Mouse (Mus musculus) T-helper 17 cell (primary cell): ENCODE measurements around the gene Tll2.

Experiments
- in situ Hi-C, 2 experiments: fragments of 300-600 bp; cut with MboI, MseI; formaldehyde crosslinking; loops; 1 replicate in 1 of 2; 2 replicates in 1 of 2; pipeline ENCODE4 v1.15.1; 2025; ENCODE audit warnings: high pct_unique_total_duplicates in 2 of 2

Tll2 gene

GRCm38 (mm10) chr19:41206811-41207344 lies at the start of gene Tll2:
Gene Tll2 (minus strand): TSS chr19:41206835.
- in situ Hi-C loops: no loop called here

DNA sequence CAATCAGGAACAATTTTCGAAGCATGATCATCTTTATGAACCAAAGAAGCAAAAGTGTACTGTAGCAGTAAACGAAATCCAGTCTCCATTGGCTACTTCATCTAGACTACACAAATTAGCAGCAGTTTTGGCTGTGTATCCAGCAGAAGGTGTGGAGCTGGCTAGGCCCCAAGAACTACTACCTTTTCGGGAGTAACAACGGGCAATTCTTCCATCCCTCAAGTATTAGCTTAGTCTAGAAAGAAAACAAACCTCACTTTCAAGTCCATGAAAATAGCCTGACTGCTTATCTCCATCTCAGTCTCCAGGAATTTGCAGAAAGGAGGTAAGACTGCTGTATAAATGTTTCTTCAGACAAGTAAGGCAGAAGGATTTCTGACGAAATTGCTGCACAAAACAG lies 47.9 kb upstream of the Tll2 start:
- in situ Hi-C loops: no loop called here

DNA sequence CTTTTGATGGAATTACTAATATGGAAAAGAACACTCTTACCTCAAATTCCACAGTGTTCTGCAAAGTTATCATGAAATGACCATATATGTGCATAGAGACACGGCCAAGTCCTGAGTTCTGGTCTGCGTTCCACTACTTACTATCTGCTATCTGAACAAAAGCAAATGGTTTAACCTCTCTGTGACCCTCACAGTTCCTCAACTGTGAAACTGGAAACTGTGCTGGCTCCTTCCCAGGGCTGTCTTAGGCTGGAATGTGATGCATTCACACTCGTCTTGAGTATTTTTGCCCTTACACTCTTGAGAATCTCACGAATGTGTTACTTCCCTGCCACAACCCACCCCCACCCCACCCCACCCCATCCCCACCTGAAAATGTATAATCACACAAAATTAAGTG lies 42.3 kb upstream of the Tll2 start:
- in situ Hi-C loops: loop anchor here in 1 of 2 experiments (10.0 kb wide), 1 partner anchor 664 kb away; the partner anchor contains the start of gene Aldh18a1

GRCm38 (mm10) chr19:41248271-41248670 lies 41.6 kb upstream of the Tll2 start:
- in situ Hi-C loops: loop anchor here in 1 of 2 experiments (10.0 kb wide), 1 partner anchor 663 kb away; the partner anchor contains the start of gene Aldh18a1

GRCm38 (mm10) chr19:41246271-41246670 lies 39.6 kb upstream of the Tll2 start:
- in situ Hi-C loops: loop anchor here in 1 of 2 experiments (10.0 kb wide), 1 partner anchor 661 kb away; the partner anchor contains the start of gene Aldh18a1

- in situ Hi-C loops: loop anchor here in 1 of 2 experiments (10.0 kb wide), 1 partner anchor 660 kb away; the partner anchor contains the start of gene Aldh18a1
These were observed 37.9 kb upstream of the Tll2 start for GRCm38 (mm10) chr19:41244581-41244980.

DNA sequence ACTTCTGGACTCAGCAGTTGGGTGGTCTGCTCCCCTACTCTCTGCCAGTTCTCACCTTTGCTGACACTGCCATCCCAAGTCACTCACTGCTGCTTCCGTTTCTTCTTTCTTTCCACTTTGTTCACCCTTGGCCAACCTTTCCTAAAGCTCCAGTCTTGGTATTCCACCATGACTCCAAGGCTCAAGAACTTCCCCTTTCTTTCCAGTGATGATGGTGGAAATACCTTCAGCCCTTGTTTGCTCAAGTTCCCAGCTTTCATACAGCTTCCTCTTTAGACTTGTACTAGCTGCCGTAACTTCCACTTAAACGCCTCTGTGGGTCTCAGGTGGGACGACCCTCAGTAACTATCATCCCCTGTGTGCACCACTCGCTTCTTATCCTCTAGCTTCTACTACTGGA lies 35.4 kb upstream of the Tll2 start:
- in situ Hi-C loops: loop anchor here in 1 of 2 experiments (10.0 kb wide), 1 partner anchor 657 kb away; the partner anchor contains the start of gene Aldh18a1

DNA sequence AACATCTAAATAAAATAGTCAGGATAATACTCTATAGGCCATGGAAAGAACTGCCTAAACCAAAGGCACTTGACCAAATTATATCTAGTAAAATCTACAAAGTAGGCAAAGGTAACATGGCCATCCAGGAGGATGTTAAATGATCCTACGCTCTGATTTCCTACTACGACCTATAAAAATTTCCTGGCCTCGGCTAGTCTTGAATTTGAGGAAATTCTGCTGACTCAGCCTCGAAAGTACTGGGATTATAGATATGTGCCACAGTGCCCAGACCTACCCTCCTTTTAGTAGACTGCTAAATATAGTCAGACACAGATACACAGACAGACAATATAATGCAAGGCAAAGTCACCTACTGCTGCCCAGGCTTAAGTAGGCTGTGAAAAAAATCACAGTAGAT lies 27.1 kb upstream of the Tll2 start:
- in situ Hi-C loops: no loop called here

DNA sequence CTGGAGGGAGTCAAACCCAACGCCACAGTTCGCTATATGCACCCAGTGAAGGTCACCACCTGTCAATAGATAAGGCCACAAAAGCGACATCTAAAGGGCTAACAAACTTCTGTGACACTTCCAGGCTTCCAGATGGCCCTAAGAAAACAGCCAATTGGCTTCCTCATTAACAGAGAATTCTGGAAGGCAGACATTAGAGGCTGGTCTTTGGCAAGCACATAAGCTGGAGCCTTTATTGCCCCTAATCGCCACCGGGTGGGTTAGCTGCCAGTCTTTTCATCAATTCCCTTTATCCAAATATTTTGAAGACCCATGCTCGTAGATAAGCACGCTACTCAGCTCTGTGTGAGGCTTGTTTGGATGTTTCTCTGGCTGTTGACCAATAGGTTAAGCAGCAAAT lies 1.7 kb upstream of the Tll2 start:
- in situ Hi-C loops: no loop called here

- in situ Hi-C loops: no loop called here
These were observed 409 bp downstream of the Tll2 start for GRCm38 (mm10) chr19:41206041-41206810.

DNA sequence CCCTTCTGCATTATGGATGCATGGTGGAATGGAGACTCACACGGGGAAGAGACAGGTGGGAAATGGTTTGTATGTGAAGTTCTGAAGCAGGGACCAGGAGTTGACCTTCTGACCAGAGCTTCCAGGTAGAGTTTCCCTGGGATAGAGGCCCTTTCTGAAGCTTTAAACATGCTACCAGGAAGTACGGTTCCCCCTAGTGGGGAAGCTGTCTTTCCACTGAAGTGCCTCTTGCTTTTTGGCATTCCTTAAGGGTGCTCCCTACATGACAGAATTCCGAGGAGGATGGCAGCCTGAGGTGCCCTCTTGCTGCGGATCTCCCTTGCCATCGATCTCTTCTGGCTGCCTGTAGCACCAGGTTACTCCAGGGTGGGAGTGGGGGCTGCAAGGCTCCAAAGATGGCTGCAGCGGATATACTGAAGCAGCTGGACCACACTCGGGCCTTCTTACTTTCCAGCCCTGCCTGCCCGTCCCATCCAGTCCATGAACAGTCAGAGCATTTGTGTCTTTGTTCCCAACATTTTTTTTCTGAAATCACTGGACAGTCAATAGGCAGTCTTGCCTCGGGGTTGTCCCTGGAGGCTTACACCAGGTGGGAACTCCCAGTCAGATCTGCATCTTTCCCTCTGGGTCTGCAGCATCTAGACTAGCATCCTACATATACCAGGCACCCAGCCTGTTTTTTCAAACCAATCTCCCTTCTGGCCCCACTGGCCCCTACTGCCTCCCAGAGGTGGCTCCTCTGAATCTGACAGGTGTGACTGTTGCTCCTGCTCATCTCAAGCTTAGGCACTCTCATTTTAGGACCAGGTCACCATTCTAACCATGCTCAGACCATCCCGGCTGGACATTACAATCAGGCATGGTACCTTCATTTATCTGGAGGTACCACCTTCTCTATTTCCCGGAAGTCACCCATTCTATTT lies 2.2 kb downstream of the Tll2 start:
- in situ Hi-C loops: no loop called here

DNA sequence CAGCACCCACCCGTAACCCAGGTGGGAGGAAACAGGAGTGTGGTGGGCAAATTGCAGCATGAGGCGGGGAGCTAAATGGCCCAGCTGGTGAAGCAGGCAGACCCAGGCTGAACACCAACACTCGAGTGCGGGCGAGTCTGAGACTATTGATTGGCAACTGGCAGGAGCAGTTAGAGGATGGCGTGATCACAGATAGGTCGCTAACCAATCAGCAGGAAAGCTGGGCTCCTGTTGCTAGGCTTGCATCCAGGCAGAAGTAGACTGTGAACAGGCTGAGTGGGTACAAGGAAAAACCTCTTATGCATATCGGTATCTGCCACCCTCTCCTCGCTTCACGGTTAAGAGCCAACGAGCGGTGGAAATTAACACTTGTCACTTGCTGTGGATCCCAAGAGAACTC lies 9.0 kb downstream of the Tll2 start:
- in situ Hi-C loops: no loop called here

GRCm38 (mm10) chr19:41193379-41193778 lies 13.3 kb downstream of the Tll2 start:
- in situ Hi-C loops: loop anchor here in 1 of 2 experiments (5.0 kb wide), 1 partner anchor 96 kb away; no protein-coding TSS in a partner anchor

GRCm38 (mm10) chr19:41192953-41193352 lies 13.7 kb downstream of the Tll2 start:
- in situ Hi-C loops: loop anchor here in 1 of 2 experiments (5.0 kb wide), 1 partner anchor 96 kb away; no protein-coding TSS in a partner anchor

DNA sequence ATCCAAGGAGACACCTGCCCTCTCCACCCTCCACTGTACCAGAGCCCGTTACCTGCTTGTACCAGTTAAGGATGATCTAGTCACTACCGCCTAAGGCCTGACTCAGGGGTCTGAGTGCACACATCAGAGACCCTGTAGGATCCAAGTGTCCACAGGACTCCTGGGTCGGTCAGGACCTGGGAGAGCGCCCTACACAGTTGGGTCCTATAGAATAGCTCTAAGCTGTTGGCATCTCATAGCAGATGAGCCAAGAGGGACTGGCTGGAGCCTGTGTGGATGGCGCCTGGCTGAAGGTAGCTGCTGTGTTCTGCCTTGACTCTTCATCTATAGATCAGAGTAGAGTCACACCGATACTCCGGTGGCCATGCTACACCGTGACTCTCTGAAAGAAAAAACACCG lies 14.9 kb downstream of the Tll2 start:
- in situ Hi-C loops: loop anchor here in 1 of 2 experiments (5.0 kb wide), 1 partner anchor 94 kb away; no protein-coding TSS in a partner anchor

GRCm38 (mm10) chr19:41190876-41191434 lies 15.7 kb downstream of the Tll2 start:
- in situ Hi-C loops: loop anchor here in 1 of 2 experiments (5.0 kb wide), 1 partner anchor 94 kb away; no protein-coding TSS in a partner anchor

GRCm38 (mm10) chr19:41177331-41177730 lies 29.3 kb downstream of the Tll2 start:
- in situ Hi-C loops: loop anchor here in 1 of 2 experiments (5.0 kb wide), 1 partner anchor 75 kb away; no protein-coding TSS in a partner anchor

DNA sequence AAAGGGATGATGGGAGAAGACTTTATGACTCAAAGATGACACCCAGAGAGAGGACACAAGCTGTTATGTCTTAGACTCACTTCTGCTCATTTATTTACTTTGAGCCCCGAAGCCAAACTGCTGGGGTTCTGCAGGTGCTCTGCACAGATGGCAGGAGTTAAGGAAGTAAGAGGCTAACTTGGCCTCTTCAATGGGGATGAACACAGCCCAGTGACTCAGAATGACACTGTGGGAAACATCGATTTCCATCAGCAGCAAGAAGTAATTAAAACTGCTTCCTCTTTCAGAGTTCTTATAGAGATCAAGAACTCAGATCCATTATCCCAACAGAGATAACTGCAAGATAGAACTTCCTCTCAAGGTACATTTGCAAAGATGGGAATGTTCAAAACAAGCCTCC lies 29.8 kb downstream of the Tll2 start:
- in situ Hi-C loops: loop anchor here in 1 of 2 experiments (5.0 kb wide), 1 partner anchor 75 kb away; no protein-coding TSS in a partner anchor

GRCm38 (mm10) chr19:41165914-41166235 lies 40.8 kb downstream of the Tll2 start:
- in situ Hi-C loops: no loop called here

DNA sequence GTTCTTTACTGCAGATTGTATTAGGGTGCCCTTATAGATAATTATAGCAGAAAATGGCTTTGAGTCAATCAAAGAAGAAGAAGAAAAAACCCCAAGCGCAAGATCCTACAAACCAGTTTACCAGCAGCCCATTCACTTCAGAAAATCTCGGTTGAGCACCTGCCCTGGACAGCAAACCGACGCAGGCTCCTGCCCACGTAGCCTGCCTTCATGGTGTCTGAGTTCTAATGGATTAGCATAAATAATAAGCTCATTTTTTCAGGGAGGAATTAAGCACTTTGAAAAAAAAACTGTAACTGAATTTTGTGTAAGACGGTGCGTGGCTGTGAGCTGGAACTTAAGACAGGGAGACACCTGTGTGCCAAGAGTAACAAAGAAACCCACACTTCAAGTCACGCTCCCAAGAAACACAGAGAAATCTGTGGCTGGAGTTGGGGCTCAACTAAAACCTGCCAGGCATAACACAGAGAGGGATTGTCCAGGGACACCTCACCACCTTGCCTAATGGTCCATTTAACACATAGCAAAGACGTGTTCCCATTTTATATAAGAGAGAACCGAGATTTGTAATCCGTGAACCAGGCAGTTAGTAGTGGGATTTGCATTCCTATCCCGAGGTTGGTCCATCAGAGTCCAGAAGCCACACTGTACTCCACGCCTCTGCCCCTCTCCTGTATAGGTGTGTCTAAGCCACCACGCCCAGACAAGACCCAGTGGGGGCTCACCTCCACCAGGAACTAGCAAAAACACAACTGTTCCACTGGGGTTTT lies 41.3 kb downstream of the Tll2 start:
- in situ Hi-C loops: no loop called here
